Mouse (Mus musculus): ENCODE results near the gene Ddx19a.

Ddx19a gene

GRCm38 (mm10) chr8:110969910-110970770 is 27.5 kb downstream of the Ddx19a start:
- DNase-seq (ENCODE audit: low read depth): no peak

- DNase-seq (ENCODE audit: low read depth): no peak
These were observed 30.3 kb downstream of the Ddx19a start for GRCm38 (mm10) chr8:110967326-110967725.

- no peak for DNase-seq (ENCODE audit: low read depth)
These were observed 31.0 kb downstream of the Ddx19a start for GRCm38 (mm10) chr8:110966586-110966985.

GRCm38 (mm10) chr8:110965594-110965993 is 32.0 kb downstream of the Ddx19a start:
- peak; percentile 87 for DNase-seq (ENCODE audit: low read depth)

GRCm38 (mm10) chr8:110964666-110965065 is 32.9 kb downstream of the Ddx19a start:
- no peak for DNase-seq (ENCODE audit: low read depth)

- DNase-seq (ENCODE audit: low read depth): no peak
These were observed 34.5 kb downstream of the Ddx19a start for GRCm38 (mm10) chr8:110963051-110963450.

- no peak for DNase-seq (ENCODE audit: low read depth)
These were observed 37.7 kb downstream of the Ddx19a start for GRCm38 (mm10) chr8:110959906-110960305.

- no peak for DNase-seq (ENCODE audit: low read depth)
These were observed 38.4 kb downstream of the Ddx19a start for GRCm38 (mm10) chr8:110959071-110959780.

- peak; percentile 29 for DNase-seq (ENCODE audit: low read depth)
These were observed 39.0 kb downstream of the Ddx19a start for GRCm38 (mm10) chr8:110958553-110958952.

- DNase-seq (ENCODE audit: low read depth): no peak
These were observed 39.5 kb downstream of the Ddx19a start for GRCm38 (mm10) chr8:110958135-110958534.

GRCm38 (mm10) chr8:110957471-110957870 is 40.1 kb downstream of the Ddx19a start:
- no peak for DNase-seq (ENCODE audit: low read depth)

- DNase-seq (ENCODE audit: low read depth): no peak
These were observed 40.8 kb downstream of the Ddx19a start for GRCm38 (mm10) chr8:110956619-110957450.

- DNase-seq (ENCODE audit: low read depth): peak; percentile 63
These were observed 42.8 kb downstream of the Ddx19a start for GRCm38 (mm10) chr8:110954776-110955175.

- no peak for DNase-seq (ENCODE audit: low read depth)
These were observed 47.5 kb downstream of the Ddx19a start for GRCm38 (mm10) chr8:110950065-110950484.

- DNase-seq (ENCODE audit: low read depth): peak; percentile 54
These were observed 51.9 kb downstream of the Ddx19a start for GRCm38 (mm10) chr8:110945716-110946115.

- no peak for DNase-seq (ENCODE audit: low read depth)
These were observed 53.2 kb downstream of the Ddx19a start for GRCm38 (mm10) chr8:110944276-110944876.

GRCm38 (mm10) chr8:110941453-110941948 is 56.1 kb downstream of the Ddx19a start:
- no peak for DNase-seq (ENCODE audit: low read depth)

GRCm38 (mm10) chr8:110940682-110941452 is 56.7 kb downstream of the Ddx19a start:
- no peak for DNase-seq (ENCODE audit: low read depth)

- peak; percentile 100 for DNase-seq (ENCODE audit: low read depth)
These were observed 58.6 kb downstream of the Ddx19a start for GRCm38 (mm10) chr8:110938882-110939589.

GRCm38 (mm10) chr8:110936217-110936616 is 61.4 kb downstream of the Ddx19a start:
- no peak for DNase-seq (ENCODE audit: low read depth)

Measured in 416B (cell line).